Mouse (Mus musculus): ENCODE measurements around the gene Cbx4. TPM values are rescaled to one million over a fixed set of nuclear protein-coding genes. Genes with fewer than 3 reads are reported as not detected.

Cbx4 gene
- polyA plus RNA-seq, 1 experiment, result 12.1 TPM

GRCm38 (mm10) chr11:119117945-119118344 is 31.9 kb upstream of the Cbx4 start:
- no peak overlapping the region for H3ac ChIP-seq (ENCODE audit: control insufficient read depth, insufficient read length, low read depth)
- no peaks in the 10 kb centered on the region for H3K36me3 ChIP-seq (ENCODE audit: control insufficient read depth, insufficient read depth)
- no peak for TF ChIP-seq CTCF (IDR thresholded peaks at IDR 0.05; ENCODE audit: control insufficient read depth, insufficient read depth, insufficient read length)
- TF ChIP-seq MYOD1 (IDR thresholded peaks at IDR 0.05; ENCODE audit: control insufficient read depth, insufficient read length, low read depth), result no peak
- TF ChIP-seq MYOG (IDR thresholded peaks at IDR 0.05; ENCODE audit: control insufficient read depth, extremely low read depth, insufficient read length), result no peak
- no peaks in the 10 kb centered on the region for H3K79me2 ChIP-seq (ENCODE audit: control insufficient read depth, insufficient read depth)
- H3K4me3 ChIP-seq (ENCODE audit: insufficient read depth, poor library complexity, severe bottlenecking), result no peak overlapping the region
- H3K27me3 ChIP-seq (ENCODE audit: control insufficient read depth, insufficient read depth, insufficient read length), result peaks cover 6% of the 10 kb centered on the region
- no peaks in the 10 kb centered on the region for H3K79me3 ChIP-seq (ENCODE audit: low read depth)

- Histone ChIP-seq H3K27me3 (ENCODE audit: control insufficient read depth, insufficient read depth, insufficient read length) (peaks cover 6% of the 10 kb centered on the region), H3K4me3 (ENCODE audit: insufficient read depth, poor library complexity, severe bottlenecking) (no peak overlapping the region), H3ac (ENCODE audit: control insufficient read depth, insufficient read length, low read depth) (no peak overlapping the region), H3K36me3 (ENCODE audit: control insufficient read depth, insufficient read depth) (no peaks in the 10 kb centered on the region), H3K79me3 (ENCODE audit: low read depth) (no peaks in the 10 kb centered on the region), H3K79me2 (ENCODE audit: control insufficient read depth, insufficient read depth) (no peaks in the 10 kb centered on the region)
- TF ChIP-seq FOSL1 (IDR thresholded peaks at IDR 0.05; ENCODE audit: insufficient read depth, low read length, poor library complexity, severe bottlenecking) (no peak), MYOD1 (IDR thresholded peaks at IDR 0.05; ENCODE audit: control insufficient read depth, insufficient read length, low read depth) (no peak), CEBPB (IDR thresholded peaks at IDR 0.05; ENCODE audit: low read depth) (no peak)
Observed at GRCm38 (mm10) chr11:119116992-119117391, 31.0 kb upstream of the Cbx4 start.

- no peaks in the 10 kb centered on the region for H3K36me3 ChIP-seq (ENCODE audit: control insufficient read depth, insufficient read depth)
- H3K79me2 ChIP-seq (ENCODE audit: control insufficient read depth, insufficient read depth), result no peaks in the 10 kb centered on the region
- no peak overlapping the region for H3ac ChIP-seq (ENCODE audit: control insufficient read depth, insufficient read length, low read depth)
- peaks cover 4% of the 10 kb centered on the region for H3K27me3 ChIP-seq (ENCODE audit: control insufficient read depth, insufficient read depth, insufficient read length)
- H3K79me3 ChIP-seq (ENCODE audit: low read depth), result no peaks in the 10 kb centered on the region
- no peak overlapping the region for H3K4me3 ChIP-seq (ENCODE audit: insufficient read depth, poor library complexity, severe bottlenecking)
- TF ChIP-seq USF1 (IDR thresholded peaks at IDR 0.05; ENCODE audit: low read depth) (no peak), MAX (IDR thresholded peaks at IDR 0.05) (no peak), MYOD1 (IDR thresholded peaks at IDR 0.05; ENCODE audit: control insufficient read depth, insufficient read length, low read depth) (no peak), CTCF (IDR thresholded peaks at IDR 0.05; ENCODE audit: control insufficient read depth, insufficient read depth, insufficient read length) (no peak), MYOG (IDR thresholded peaks at IDR 0.05; ENCODE audit: control insufficient read depth, extremely low read depth, insufficient read length) (no peak), CEBPB (IDR thresholded peaks at IDR 0.05; ENCODE audit: low read depth) (no peak), FOSL1 (IDR thresholded peaks at IDR 0.05; ENCODE audit: insufficient read depth, low read length, poor library complexity, severe bottlenecking) (no peak)
Observed at GRCm38 (mm10) chr11:119112721-119113120, 26.7 kb upstream of the Cbx4 start.

- Histone ChIP-seq H3K79me3 (ENCODE audit: low read depth) (no peaks in the 10 kb centered on the region), H3K27me3 (ENCODE audit: control insufficient read depth, insufficient read depth, insufficient read length) (peaks cover 4% of the 10 kb centered on the region)
- TF ChIP-seq MYOG (IDR thresholded peaks at IDR 0.05; ENCODE audit: control insufficient read depth, extremely low read depth, insufficient read length) (no peak), CEBPB (IDR thresholded peaks at IDR 0.05; ENCODE audit: low read depth) (no peak), MYOD1 (IDR thresholded peaks at IDR 0.05; ENCODE audit: control insufficient read depth, insufficient read length, low read depth) (no peak), FOSL1 (IDR thresholded peaks at IDR 0.05; ENCODE audit: insufficient read depth, low read length, poor library complexity, severe bottlenecking) (no peak), MAX (IDR thresholded peaks at IDR 0.05) (no peak), CTCF (IDR thresholded peaks at IDR 0.05; ENCODE audit: control insufficient read depth, insufficient read depth, insufficient read length) (no peak), USF1 (IDR thresholded peaks at IDR 0.05; ENCODE audit: low read depth) (no peak)
Observed at GRCm38 (mm10) chr11:119111345-119111744, 25.3 kb upstream of the Cbx4 start.

GRCm38 (mm10) chr11:119109415-119110071 is 23.5 kb upstream of the Cbx4 start:
- no peak for TF ChIP-seq MYOD1 (IDR thresholded peaks at IDR 0.05; ENCODE audit: control insufficient read depth, insufficient read length, low read depth)
- TF ChIP-seq MAX (IDR thresholded peaks at IDR 0.05), result no peak
- no peak for TF ChIP-seq FOSL1 (IDR thresholded peaks at IDR 0.05; ENCODE audit: insufficient read depth, low read length, poor library complexity, severe bottlenecking)
- no peak for TF ChIP-seq MYOG (IDR thresholded peaks at IDR 0.05; ENCODE audit: control insufficient read depth, extremely low read depth, insufficient read length)
- TF ChIP-seq CEBPB (IDR thresholded peaks at IDR 0.05; ENCODE audit: low read depth), result no peak
- no peak for TF ChIP-seq CTCF (IDR thresholded peaks at IDR 0.05; ENCODE audit: control insufficient read depth, insufficient read depth, insufficient read length)
- TF ChIP-seq USF1 (IDR thresholded peaks at IDR 0.05; ENCODE audit: low read depth), result no peak
- Histone ChIP-seq H3K4me3 (ENCODE audit: insufficient read depth, poor library complexity, severe bottlenecking) (no peak overlapping the region), H3K79me3 (ENCODE audit: low read depth) (no peaks in the 10 kb centered on the region), H3K36me3 (ENCODE audit: control insufficient read depth, insufficient read depth) (no peaks in the 10 kb centered on the region), H3ac (ENCODE audit: control insufficient read depth, insufficient read length, low read depth) (no peak overlapping the region), H3K79me2 (ENCODE audit: control insufficient read depth, insufficient read depth) (no peaks in the 10 kb centered on the region), H3K27me3 (ENCODE audit: control insufficient read depth, insufficient read depth, insufficient read length) (peaks cover 4% of the 10 kb centered on the region)

More at GRCm38 (mm10) chr11:119111345-119111744, 25.3 kb upstream of the Cbx4 start:
- Histone ChIP-seq H3ac (ENCODE audit: control insufficient read depth, insufficient read length, low read depth) (no peak overlapping the region), H3K36me3 (ENCODE audit: control insufficient read depth, insufficient read depth) (no peaks in the 10 kb centered on the region), H3K4me3 (ENCODE audit: insufficient read depth, poor library complexity, severe bottlenecking) (no peak overlapping the region), H3K79me2 (ENCODE audit: control insufficient read depth, insufficient read depth) (no peaks in the 10 kb centered on the region)

Data from C2C12 (cell line).